Mouse (Mus musculus): Measurements from ENCODE around the gene Dusp8.

Gene Dusp8

GRCm38 (mm10) chr7:142050536-142050935 lies 45.1 kb downstream of the Dusp8 start:
- no peak for DNase-seq (ENCODE audit: low spot score)

- no peak for DNase-seq (ENCODE audit: low spot score)
Observed at GRCm38 (mm10) chr7:142045932-142046331, 49.7 kb downstream of the Dusp8 start.

GRCm38 (mm10) chr7:142045344-142045743 lies 50.3 kb downstream of the Dusp8 start:
- no peak for DNase-seq (ENCODE audit: low spot score)

DNA sequence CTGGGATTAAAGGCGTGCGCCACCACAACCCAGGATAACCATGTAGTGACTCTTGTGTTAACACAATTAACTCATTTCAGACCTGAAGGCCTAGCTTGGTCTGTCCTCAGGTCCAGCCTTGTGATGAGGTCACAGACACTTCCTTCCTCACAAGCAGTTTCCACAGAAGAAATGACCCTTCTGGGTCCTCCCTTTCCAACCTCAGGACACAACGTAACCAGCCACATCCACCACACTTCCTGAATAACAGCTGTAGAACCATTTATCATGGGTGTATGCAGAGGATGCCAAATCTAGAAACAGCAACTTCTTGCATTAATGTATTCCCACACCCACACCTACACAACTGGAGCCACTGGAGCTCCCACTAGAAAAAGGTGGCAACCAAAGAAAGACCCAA lies 54.9 kb downstream of the Dusp8 start:
- DNase-seq (ENCODE audit: low spot score), result no peak

DNA sequence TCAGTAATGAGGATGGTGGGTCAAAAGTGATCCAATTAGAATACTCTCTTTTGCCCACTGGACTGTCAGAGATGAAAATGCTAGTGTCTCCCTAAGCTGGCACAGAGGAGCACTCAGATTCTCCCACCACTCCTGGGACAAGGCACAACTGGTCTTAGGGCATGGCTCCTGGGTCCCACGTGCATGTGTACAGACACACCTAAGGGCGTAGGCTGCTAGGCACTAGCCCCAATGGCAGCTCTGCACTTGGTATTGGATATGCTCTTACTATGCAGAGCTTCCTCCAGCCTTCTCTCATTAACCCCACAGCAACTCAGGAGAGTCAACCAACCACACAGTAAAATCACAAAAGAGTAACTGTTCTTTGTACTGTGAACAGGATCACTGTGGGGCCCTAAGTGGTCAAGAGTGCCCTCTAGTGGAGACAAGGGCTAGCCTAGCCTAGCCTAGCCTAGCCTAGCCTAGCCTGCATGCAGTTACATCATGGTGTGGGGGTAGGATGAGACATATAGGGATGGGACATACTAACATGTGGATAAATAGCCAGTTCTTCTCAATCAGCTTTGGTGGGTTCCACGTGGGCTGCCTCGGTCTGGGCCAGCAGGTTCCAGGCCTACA lies 58.0 kb downstream of the Dusp8 start:
- DNase-seq (ENCODE audit: low spot score), result no peak

DNA sequence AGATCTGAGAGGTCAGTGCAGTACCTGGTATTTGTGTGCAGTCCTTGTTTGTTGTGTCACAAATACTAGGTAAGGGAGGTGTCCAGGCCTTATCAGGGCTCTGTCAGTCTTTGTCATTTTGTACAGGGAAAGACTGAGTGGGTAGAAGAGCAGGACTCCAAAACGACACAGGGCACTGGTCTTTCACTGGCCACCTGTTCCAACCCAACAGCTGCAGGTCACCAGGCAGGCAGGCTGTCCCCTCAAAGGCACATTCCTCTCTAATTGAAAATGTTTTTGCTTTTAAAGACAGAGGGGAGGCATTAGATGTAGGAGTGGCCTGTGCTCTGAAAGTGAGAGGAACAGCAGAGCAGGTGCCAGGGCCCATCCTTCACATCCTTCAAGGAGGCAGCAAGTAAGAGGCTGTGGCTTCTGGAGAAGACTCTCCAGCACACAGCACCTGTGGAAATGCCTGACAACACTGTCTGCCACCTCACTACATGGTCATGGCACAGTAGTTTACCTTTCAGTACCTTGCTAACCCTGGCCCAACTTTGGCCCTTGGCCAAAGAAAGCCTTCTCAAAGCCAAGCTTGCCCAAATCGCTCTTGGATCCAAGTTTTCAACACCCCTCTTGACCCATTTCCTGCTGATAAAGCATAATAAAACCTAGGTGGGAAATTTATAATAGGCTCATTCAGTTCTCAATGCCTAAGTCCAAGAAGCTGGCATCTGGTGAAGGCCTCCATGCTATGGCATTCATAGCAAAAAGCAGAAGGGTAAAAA lies 60.4 kb downstream of the Dusp8 start:
- no peak for DNase-seq (ENCODE audit: low spot score)

DNA sequence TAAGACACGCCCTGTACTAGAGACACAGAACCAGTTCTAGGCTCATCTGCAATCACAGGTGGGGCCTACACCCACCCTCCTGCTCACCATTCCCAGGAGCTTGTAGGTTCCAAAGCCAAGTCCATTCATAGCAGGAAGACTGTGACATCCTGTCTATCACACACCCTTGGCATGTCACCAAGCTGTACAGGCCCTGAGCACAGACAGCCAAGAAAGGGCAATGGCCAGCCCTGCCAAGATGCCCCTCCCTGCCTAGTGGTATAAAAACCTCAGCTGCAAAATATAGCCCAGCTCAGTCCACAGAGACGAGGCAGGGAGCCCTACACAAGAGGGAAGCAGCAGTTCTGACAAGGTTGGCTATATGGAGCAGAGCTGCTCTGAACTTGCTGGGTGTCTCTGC lies 61.4 kb downstream of the Dusp8 start:
- no peak for DNase-seq (ENCODE audit: low spot score)

- no peak for DNase-seq (ENCODE audit: low spot score)
Observed at GRCm38 (mm10) chr7:142030073-142030472, 65.6 kb downstream of the Dusp8 start.
